Mouse (Mus musculus): ENCODE data around the gene Hecw2.

The Hecw2 gene

DNA sequence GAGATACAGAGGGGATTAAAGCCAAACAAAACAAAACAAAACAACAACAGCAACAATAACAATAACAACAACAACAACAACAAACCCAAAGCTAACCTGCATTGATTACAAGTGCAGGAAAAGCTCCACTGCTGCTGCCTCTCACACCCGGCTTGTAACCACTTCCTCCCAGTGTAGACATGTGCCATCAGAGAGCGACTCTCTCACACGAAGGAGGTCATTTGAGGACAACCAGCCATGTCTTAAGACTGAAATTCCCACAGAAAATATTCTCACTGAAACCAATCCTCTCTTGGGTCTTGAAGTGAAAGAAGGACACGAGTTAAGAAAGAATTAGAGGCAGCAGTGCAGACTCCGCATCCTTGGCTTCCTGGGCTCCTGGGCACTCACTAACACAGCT lies 319.0 kb downstream of the Hecw2 start:
- DNase-seq, result no peak

DNA sequence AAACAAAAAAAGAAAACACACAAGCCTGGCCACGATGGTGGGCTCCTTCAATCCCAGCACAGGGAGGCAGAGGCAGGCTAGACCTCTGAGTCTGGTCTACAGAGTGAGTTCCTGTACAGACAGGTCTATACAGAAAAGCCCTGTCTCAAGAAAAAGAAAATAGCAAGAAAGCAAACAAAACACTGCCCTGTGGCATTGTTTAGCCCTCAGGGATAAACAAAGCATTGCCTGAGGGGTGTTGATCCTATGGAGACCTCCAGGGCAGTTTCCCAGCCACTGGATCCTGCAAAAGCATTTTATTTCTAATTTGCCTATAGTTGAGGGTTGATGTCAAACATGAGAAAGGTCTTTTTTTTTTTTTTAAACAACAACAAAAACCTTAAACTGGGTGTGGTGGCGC lies 327.7 kb downstream of the Hecw2 start:
- DNase-seq, result no peak

DNA sequence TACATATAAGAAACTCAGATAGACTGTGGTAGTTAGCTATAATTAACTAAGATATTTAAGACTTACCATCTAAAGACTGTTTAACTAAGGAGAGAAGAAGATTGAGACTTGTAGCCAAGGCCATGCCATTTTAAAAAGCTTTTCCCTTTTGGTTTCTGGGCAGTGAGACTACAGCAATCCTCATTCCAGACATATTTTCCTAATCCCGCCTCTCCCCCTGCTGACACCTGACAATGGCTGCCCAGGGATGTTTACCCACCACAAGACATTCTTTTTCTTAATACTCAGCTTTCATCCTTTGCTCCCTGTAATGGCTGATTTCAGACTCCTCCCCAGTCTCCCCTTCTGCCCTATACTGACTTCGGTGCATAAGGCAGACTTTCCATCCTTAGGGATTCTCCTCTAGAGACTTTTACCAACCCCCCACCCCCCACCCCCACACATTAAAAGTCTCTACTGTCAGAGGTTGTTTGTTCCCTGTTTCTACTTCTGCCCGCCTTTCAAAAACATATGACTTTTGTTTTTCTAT lies 328.5 kb downstream of the Hecw2 start:
- no peak for DNase-seq

DNA sequence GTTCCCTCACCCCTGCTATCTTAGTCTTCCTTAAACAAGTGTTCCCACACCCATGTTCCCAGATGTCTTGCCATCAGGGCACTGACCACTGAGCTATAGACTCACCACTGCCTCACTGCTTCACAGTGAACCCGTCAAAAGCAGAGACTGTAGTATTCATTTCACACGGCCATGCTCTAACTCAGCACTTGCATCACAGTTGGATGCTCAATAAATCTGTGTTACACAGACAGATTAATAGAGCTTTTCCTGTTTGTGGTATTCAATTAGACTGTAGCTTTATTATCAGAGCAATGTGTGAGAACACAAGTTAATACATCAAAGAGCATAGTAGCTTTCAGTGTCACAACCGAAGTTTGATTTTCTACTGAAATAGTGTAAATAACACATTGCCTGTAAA lies 330.9 kb downstream of the Hecw2 start:
- DNase-seq, result no peak

DNA sequence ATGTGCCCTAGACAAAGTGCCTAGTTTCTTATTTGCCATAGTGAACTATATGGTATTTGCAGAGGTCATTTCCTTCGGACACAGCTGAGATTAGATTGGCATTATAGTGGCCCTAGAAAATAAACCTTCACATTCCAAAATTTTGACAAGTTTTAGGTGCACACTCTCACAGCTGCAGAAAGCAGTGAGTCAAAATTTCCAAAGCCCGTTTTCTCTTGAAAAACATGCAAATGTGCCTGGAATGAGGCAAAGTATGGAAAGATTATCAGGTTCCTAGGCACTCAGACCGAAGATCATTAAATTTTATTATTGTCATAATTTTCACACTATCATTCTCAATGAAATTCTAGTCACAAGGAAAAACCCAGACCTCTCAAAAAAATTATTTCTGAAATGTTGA lies 334.4 kb downstream of the Hecw2 start:
- DNase-seq, result no peak

DNA sequence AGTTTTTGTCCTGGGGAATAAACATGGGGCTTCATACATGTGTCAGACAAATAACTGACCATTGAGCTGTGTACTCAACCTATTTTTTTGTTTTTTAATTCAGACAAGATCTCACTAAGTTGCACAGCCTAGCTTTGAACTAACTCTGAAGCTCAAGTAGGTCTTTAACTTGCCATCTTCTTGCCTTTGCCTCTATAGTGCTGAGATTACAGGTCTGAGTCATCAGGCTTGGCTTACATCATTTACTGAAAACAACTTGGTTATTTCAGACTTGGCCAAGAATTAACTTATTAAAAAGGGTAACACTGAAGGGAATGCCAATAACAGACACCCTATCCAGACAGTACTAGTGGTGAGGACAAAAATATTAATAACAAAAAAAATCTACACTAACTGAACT lies 335.8 kb downstream of the Hecw2 start:
- no peak for DNase-seq

DNA sequence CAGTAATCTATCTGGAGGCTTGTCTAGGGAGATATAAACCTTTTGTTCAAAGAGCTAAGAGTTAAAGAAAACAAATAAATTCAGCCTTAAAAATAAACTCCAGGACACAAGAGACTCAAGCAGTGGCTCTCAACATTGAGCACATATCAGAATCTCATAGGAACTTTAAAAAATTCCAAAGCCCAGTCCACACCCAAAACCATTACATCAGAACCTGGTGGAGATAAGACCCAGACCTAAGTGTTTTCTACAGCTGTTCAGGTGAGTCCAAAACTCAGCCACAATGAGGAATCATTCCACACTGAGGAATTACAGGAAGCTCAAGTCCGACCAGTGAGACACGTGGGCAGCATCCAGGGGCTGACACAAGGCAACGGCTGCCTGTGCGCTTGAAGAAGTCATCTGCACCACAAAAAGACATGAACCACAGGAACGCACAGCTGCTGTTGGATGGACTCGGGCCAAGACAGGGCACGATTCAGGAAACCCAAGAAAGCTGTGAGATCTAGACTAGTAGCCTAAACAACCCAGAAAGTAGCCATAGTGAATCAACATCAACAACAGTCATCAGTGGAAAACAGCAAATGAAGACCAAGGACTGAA lies 338.4 kb downstream of the Hecw2 start:
- DNase-seq, result no peak

DNA sequence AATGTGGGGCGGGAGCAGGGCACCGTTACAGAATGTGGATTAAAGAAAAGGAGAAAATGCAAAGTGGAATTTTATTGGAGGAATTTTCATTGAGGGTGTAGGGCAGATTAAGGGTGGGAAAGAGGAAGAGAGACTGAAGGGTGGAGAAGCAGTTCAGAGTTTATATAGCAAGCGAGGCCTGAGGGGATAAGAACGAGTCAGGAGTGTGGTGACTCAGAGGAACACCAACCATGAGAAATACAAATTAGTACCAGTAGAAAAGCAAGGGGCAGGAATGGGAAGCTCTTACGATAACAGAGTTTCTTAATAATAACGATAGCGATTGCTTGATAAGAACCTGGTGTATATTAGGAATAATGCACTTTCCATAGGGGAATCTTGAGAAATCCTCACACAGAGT lies 339.2 kb downstream of the Hecw2 start:
- DNase-seq, result no peak

DNA sequence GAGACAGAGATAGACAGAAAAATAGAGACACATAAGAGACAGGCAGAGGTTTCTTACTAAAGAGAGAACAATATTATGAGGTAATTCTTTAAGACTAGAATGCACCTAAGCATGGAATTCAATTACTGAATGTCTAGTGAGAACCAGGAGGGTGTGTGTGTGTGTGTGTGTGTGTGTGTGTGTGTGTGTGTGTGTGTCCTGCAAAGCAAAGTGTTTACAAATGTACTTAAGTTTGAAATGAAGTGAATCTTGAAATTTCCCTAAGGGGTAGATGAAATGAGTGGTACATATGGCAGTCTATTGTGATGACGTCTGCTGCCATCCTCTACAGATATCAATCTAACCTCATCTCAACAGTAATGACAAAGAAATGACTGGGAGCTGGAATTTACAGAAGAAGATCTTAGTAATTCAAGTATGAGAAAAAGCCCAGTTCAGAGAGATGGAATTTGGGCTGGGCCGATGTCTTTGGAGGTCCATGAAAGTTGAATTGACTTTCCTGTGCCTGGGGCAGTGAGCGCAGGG lies 342.8 kb downstream of the Hecw2 start:
- DNase-seq, result no peak

DNA sequence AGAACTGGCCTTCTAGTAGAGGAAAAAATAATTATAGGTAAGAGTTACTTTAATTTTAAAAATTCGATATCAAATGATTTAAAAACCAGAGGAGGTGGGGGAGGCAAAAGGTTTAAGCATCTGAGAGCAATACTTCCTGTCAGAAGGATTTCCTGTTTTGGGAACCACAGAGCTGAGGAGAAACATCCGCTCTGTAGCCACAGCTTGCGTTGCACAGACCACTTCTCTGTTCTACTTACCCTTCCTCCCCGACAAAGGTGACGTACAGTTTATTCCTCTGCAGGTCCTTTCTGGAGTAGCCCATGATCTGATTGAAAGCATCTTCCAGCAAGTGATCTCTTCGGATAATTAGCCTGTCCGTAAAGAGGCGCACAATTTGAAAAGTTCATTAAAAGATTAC lies 343.6 kb downstream of the Hecw2 start:
- DNase-seq, result peak; percentile 15

DNA sequence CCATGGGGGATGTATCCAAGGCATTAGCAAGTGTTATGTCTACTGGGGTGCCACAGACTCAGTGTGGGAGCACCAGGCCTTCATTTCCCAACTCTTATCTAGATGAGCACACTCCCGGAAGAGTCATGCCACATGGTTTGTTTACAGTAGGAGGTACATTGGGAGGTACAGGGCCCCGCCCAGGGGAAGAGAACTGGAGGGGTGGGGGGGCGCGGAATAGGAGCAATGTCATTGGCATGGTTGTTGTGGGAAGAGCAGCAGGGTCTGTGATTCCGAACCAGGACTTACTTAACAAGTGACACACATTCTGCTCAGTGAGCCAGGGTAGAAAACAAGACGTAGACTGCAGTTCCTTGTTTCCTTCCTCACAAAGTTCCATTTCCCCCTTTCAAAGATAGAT lies 344.1 kb downstream of the Hecw2 start:
- peak; percentile 34 for DNase-seq

DNA sequence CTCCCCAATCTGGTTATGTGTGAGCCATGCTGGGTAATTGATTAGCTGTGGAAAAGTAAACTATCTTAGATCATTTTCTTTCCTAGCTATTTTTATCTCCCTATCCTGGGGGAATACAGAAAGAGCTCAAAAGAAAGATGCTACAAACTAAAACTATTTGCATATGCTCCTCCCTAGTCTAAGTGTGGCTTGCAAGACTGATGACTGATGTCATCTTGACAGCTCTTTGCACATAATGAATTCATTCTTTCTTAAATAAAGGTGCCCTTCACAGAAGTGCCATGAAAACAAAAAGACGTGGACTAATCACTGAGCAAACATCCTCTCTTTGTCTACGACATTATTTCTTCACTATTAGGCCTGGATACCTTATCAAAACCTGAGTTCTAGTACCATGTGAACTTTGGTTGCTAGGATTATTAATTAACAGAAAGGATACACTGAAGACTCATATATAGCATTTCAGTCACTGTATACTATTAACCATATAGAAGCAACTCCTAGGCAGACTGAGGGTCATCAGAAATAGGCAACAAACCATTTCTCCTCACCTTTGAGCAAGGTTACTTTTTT lies 348.2 kb downstream of the Hecw2 start:
- DNase-seq, result no peak

DNA sequence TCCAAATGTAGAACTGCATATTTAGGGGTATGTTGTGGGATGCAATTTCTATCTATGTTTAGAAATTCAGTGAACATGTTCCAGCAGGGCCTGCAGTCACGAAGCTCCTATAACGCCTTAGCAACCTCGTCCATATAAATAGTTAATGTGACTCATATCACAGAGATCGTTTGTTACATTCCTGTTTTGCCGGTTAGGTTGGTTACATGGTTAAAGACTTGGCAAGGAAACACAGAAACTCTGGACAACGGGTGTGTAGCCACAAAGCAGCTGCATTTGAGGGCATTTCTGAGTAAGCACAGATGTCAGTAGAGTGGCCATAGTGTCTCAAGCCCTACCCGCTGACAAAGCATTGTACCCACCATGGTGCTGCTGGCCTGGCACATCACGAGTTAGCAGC lies 349.1 kb downstream of the Hecw2 start:
- DNase-seq, result no peak

DNA sequence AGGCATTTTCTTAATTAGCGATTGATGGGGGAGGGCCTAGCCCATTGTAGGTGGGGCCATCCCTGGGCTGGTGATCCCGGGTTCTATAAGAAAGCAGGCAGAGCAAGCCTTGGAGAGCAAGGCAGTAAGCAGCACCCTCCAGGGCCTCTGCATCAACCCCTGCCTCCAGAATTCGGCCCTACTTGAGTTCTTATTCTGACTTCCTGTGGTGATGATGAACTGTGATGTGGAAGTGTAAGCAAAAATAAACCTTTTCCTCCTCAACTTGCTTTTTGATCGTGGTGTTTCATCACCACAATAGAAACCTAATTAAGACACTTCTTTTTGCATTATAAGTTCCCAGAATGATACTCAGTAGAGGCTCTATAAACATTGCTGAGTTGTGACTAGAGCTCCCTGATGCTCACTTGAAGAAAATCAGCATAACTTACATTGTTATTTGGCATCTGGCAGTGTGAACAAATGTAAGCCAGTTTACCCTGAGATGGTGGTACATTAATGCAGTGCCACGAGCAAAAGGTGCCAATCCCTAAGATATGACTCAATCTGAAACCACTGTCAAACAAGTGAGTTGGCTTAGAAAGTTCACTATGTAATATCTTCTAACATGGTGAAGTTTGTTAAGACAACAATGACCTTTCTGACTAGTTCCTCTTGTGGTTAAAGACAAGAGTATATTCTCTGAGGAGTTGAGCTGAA lies 349.9 kb downstream of the Hecw2 start:
- DNase-seq, result no peak

DNA sequence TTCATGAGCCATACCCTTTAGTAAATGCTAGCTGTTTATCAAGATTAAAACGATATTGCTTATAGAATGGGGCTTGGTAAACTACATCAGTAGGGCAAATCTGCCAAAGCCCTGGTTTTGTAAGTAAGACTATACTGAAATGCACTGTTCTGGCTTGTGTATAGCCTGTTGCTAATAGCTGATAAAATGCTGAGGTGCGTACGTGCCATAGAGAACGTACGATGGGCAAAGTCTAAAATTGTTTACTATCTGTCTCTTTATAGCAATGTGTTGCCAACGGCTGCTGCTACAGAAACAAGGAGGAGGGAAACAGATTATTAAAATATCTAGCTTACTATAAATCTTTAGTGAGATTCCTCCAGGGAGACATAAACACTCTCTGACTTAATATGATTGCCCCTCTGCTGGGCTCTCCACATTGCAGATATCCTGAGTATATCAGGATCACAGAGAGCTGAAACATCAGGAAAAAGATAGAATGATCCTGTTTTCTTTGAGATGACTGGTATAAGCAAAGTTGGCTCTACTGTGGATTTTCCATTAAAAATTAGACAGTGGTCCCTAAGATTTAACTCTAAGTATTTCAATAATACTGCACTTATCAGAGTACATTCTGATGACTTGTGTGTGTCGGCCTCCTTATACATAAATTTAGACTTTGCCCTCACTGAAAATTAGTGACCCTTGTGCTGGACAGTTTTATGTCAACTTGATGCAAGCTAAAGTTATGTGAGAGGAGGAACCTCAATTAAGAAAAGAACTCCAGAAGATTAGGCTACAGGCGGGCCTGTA lies 350.6 kb downstream of the Hecw2 start:
- DNase-seq, result no peak

DNA sequence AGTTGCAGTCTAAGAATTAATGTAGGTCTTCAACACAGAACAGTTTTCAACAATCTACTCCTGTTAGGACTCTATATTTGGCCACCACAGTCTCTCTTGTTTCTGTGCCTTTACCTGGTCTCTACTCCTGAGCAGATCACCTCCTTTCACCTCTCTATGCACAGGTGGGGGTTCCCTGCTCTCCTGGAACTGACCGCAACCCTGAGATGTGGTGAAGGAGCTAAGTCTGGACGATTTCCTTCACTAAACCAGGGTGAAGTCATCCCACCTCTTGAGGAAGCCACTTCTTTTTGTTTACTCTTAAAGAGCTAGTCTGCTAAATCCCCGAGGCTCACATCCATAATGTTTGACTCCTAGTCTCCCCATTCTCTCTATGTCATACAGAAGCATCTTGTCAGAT lies 351.9 kb downstream of the Hecw2 start:
- DNase-seq, result no peak

DNA sequence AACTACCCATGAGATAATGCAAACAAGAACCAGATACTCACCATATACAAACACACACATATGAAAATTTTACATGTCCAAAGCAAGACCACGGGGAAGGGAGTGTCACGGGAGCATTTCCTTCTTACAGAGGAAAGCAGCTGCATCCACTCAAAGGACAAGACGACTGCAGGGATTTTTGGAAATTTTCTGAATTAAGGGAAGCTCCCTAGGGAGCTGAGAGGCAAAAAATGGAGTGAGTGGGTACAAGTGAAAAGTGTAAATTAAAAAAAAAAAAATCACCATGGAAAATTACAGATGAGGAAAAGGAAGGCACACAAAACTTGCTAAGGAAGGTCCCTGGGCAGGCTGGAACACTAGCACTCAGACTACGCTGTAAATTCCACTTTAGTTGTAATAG lies 353.9 kb downstream of the Hecw2 start:
- no peak for DNase-seq

DNA sequence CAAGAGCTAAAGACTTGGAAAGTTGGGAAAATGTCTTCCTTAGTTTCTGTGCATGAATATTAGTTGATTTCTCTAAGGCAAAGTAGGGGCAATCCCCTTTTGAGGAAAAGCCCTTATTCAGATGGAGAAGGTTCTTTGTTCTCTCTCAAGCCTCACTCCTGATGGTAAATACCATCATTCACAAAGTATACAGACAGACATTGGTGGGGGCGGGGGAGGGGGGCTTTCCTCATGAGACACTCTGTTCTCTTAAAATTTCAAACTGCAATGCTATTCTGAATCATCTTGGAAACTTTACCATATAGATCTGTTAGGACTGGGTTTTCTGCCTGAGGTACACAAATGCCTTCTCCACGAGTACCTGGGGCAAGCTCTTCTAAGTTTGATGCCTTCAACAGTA lies 355.6 kb downstream of the Hecw2 start:
- no peak for DNase-seq

DNA sequence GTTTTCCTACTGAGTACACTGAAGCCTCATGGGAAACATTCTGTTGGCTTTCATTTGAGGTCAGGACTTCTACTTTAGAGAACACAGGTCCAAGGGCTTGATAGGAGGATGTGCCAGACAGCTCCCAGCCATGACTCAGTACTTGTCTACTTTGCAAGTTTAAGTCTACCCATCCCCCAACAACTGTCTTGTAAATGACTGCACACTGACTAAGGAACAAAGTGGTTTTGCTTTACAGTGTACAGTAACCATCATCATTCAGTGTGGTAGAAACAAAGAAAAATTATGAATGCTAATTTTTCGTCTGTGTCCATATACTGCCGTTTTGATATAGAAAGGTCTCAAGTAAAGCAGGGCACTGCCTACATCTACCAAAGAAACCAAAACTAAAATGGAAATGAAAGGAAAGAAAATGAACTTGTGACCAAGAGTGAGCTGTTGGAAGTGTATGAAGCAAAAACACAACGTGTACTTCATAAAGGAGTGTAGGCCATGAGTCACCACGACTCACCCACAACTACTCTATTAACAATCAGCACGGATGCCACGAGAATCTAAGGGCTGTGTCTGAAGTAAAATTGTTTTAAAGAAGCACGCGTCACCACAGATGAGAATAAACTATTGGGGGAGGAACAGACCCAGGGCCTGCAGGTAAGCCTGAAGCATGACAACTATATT lies 356.6 kb downstream of the Hecw2 start:
- no peak for DNase-seq

DNA sequence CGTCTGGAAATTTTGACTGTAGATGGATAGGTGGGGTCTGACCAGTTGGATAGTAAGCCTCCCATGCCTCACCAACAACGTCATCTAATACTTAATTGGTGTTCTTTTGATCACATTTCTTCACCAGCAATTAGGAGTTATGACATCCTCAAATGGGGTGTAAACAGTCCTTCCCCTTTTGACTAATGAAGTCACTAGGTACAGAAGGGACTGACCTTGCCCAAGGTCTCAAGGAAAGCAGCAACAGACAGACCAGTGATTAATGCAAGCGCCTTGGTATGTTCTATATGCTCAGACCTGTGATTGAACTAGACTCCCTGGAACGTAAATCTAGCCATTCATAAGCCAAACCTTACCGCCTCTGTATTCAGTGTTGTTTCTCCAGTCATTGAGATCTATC lies 364.7 kb downstream of the Hecw2 start:
- no peak for DNase-seq

DNA sequence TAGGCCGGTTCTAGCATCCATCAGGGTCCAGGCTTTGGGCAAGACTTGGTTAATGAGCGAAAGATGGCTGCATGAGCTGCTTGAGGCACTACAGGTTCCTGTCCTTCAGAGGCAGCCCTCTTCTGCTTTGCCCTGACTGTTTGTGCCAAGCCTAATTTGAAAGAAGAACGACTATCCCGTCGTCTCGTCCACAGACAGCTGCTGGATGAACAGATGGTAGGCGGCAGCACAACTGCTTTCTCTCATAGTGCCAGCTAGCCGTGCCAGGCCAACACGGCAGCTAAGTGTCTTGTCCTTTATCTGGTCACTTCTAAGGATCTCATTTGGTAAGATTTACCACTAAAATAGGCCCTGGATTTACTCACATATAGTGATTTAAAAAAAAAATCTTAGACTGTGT lies 365.9 kb downstream of the Hecw2 start:
- no peak for DNase-seq

DNA sequence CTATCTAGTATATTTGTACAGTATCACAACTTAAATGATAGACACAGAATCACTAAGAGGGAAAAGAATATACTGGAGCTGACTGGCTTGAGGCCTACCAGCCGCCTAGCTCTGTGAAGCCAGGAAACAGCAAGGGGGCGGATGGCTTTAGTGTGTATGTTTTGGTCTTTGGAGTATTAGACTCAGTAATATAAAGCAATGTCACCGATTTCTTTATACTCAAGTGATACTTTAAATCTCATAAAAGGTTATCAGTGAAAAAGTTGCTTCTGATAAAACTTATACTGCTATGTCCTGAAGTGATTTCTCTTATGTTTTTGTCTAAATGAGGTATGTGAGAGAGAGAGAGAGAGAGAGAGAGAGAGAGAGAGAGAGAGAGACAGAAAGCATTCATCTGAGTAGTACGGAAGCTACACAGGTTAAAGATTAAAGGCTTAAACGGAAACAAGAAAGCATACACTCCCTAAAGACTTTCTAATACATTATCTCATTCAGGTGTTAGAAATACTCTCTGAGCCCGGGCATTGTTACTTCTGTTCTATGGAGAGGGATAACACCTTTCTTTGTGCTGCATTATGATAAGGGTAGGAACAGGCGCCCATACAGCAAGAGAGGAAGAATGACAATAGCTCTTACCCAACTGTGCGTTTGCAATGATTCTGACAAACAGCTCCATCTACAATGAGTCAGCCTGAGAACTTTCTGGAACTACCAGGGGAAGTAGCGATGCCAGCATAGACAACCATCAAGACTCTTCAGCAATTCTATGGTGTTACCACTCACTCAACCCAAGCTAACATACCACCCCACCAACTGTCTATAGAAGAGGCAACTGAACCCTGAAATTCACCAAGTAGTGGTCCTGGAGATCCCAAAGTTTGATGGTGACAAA lies 370.3 kb downstream of the Hecw2 start:
- no peak for DNase-seq
